Mouse (Mus musculus) layer of hippocampus, postnatal 36 days (tissue): Measurements from ENCODE around the gene Olfr1228. TPM values are rescaled to one million over a fixed set of nuclear protein-coding genes. Genes with fewer than 3 reads are reported as not detected.

Experiments
- DNase-seq, 2 experiments: peaks; one replicate each; pipeline ENCODE4 v3.0.0; 2022
- total RNA-seq, 2 experiments: library from RNA; stranded (reverse); gene quantifications; 2 replicates each; pipeline ENCODE4 v1.2.3; 2021

The Olfr1228 gene
- total RNA-seq = not detected

DNA sequence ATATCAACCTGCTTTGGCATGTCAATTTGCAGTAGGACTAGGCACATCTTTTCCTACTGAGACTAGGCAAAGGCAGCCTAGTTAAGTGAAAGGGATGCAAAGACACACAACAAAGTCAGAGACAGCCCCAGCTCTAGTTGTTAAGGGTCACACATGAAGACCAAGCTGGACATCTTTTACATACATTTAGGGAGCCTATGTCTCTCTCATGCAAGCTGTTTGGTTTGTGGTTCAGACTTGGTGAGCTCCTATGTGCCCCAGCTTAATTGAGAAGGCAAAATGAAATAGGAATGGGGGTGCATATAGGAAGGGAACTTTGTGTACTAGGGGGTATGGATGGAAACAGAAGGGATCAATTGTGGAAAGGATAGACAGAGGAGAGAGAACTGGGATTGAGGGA is at the start of gene Olfr1228:
Gene Olfr1228 (minus strand): TSS at position 101 of the 400 bp plus-strand sequence.
- DNase-seq = no peak

DNA sequence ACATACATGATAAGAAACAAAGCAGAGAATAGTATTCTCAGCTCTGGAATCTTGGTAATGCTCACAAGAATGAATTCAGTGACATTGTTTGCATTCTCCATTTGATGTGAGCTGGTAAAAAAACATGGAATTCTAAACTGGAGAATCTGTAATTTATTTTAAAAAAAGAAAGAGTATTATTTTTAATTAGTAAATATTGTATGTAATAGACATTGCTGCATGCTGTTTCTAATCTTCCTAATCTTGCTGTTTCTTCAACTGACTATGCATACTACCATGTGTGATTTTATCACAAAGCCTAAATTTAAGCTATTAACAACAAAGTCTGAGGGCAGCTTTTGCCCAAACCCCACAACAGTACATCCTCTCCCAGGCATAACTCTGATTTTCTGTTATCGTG is 43.3 kb upstream of the Olfr1228 start, which contains the start of gene Olfr1230:
Gene Olfr1230 (minus strand): TSS at position 101 of the 400 bp plus-strand sequence.
- no peak for DNase-seq

DNA sequence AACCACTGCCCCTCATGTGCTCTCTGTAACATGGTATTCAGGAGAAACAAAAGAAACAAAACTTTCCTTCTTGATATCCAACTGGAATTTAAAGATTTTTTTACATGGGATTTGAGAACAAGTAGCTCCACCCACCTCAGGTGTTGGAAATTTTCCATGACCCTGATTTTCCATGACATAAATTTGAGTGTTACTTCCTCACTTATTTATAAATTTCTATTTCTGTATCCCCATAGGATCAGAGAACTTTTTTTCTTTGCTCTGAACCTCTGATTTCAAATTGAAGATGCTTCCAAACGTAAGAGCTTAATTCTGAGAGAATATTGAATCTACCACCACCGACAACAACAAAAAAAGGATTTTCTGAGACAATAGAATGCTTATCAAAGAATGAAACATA is 34.1 kb upstream of the Olfr1228 start, which contains the start of gene Olfr1229:
Gene Olfr1229 (minus strand): TSS at position 101 of the 400 bp plus-strand sequence.
- DNase-seq = no peak

DNA sequence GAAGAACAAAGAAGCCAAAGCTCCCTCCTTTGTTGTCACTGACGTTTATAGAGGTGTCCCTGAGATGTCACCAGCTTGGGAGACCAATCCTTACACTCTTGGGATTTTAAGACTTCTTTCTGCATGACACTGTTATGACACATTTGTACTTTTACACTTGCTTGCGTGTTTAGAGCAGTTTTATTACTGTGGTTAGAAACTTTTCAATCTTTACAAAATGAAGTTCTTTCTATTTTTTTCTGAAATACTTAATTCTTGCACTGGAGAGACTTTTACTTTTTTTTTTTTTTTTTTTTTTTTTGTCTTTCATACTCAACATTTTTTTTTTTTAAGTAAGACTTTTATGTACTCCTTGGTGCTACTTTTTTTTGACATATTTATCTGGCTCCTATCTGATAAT is 53.9 kb downstream of the Olfr1228 start, which contains the start of gene Olfr1226:
Gene Olfr1226 (minus strand): TSS at position 101 of the 400 bp plus-strand sequence.
- DNase-seq = no peak

Other genes with a start within 250 kb of the Olfr1228 start
- not detected for gene Olfr1215, start 247.1 kb downstream of the Olfr1228 start, total RNA-seq
- not detected for gene Olfr1216, start 235.7 kb downstream of the Olfr1228 start, total RNA-seq
- gene Olfr1217, start 222.0 kb downstream of the Olfr1228 start, total RNA-seq = not detected
- gene Olfr1218, start 192.9 kb downstream of the Olfr1228 start, total RNA-seq = not detected
- gene Olfr1219, start 170.5 kb downstream of the Olfr1228 start, total RNA-seq = not detected
- gene Olfr1220, start 147.2 kb downstream of the Olfr1228 start, total RNA-seq = not detected
- gene Olfr1221, start 136.8 kb downstream of the Olfr1228 start, total RNA-seq = not detected
- not detected for gene Olfr1222, start 121.0 kb downstream of the Olfr1228 start, total RNA-seq
- not detected for gene Olfr1223, start 102.5 kb downstream of the Olfr1228 start, total RNA-seq
- gene Olfr1224-ps1, start 90.0 kb downstream of the Olfr1228 start, total RNA-seq = not detected
- not detected for gene Olfr1225, start 79.4 kb downstream of the Olfr1228 start, total RNA-seq
- gene Olfr1226, start 54.0 kb downstream of the Olfr1228 start, total RNA-seq = not detected
- not detected for gene Olfr1229, start 34.0 kb upstream of the Olfr1228 start, total RNA-seq
- not detected for gene Olfr1230, start 43.2 kb upstream of the Olfr1228 start, total RNA-seq
- gene Olfr1231, start 53.0 kb upstream of the Olfr1228 start, total RNA-seq = not detected
- gene Olfr1232, start 75.6 kb upstream of the Olfr1228 start, total RNA-seq = not detected
- not detected for gene Olfr1233, start 88.3 kb upstream of the Olfr1228 start, total RNA-seq
- not detected for gene Olfr1234, start 110.8 kb upstream of the Olfr1228 start, total RNA-seq
- not detected for gene Olfr1238, start 155.6 kb upstream of the Olfr1228 start, total RNA-seq
- not detected for gene Olfr1239, start 166.3 kb upstream of the Olfr1228 start, total RNA-seq
- gene Olfr1240, start 188.9 kb upstream of the Olfr1228 start, total RNA-seq = not detected
- not detected for gene Olfr1241, start 233.1 kb upstream of the Olfr1228 start, total RNA-seq
- gene Olfr1242, start 244.3 kb upstream of the Olfr1228 start, total RNA-seq = not detected